Mouse (Mus musculus) spleen, adult 2 months (tissue): Measurements from ENCODE around the gene Sost.

Source experiments
- CTCF ChIP-seq: fragments of 200-500 bp; IDR thresholded peaks from 2 replicates; pipeline ENCODE4 v1.5.1; 2011; ENCODE audit warnings: mild to moderate bottlenecking, inconsistent platforms; ENCODE audit not compliant: insufficient read depth, insufficient read length, insufficient replicate concordance; ENCODE audit errors: extremely low read depth
- POLR2A ChIP-seq: fragments of 200-500 bp; IDR thresholded peaks from 2 replicates; pipeline ENCODE4 v1.6.1; 2011; ENCODE audit warnings: low read depth, low read length, inconsistent platforms

DNA sequence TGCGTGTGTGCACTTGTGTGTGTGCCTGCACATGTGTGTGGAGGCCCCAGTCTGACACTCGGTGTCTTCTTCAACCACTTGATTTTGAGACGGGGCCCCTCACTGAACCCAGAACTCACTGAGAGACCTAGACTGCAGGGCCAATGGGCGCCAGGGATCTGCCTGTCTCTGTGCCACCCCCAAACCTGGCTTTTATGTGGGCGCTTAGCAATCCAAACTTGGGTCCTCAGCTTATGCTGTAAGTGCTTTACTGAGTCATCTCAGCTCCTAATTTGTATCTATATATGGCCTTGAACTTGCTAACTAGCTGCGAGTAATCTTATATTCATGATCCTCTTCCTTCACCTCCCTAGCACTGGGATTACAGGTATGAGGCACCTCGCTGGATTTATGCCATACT lies 25.6 kb upstream of the Sost start:
- no peak for TF ChIP-seq CTCF
- no peak for TF ChIP-seq POLR2A
